Mouse (Mus musculus) spleen, adult 2 months (tissue): ENCODE measurements around the gene Lrrn4cl.
"Not testable (repeated sequence)": the region's sequence is repeated elsewhere in the genome, so short reads cannot be mapped to it uniquely, and the experiment has no call there.

Experiments
- CTCF ChIP-seq: fragments of 200-500 bp; IDR thresholded peaks from 2 replicates; pipeline ENCODE4 v1.5.1; 2011; ENCODE audit warnings: mild to moderate bottlenecking, inconsistent platforms; ENCODE audit not compliant: insufficient read depth, insufficient read length, insufficient replicate concordance; ENCODE audit errors: extremely low read depth
- POLR2A ChIP-seq: fragments of 200-500 bp; IDR thresholded peaks from 2 replicates; pipeline ENCODE4 v1.6.1; 2011; ENCODE audit warnings: low read depth, low read length, inconsistent platforms

DNA sequence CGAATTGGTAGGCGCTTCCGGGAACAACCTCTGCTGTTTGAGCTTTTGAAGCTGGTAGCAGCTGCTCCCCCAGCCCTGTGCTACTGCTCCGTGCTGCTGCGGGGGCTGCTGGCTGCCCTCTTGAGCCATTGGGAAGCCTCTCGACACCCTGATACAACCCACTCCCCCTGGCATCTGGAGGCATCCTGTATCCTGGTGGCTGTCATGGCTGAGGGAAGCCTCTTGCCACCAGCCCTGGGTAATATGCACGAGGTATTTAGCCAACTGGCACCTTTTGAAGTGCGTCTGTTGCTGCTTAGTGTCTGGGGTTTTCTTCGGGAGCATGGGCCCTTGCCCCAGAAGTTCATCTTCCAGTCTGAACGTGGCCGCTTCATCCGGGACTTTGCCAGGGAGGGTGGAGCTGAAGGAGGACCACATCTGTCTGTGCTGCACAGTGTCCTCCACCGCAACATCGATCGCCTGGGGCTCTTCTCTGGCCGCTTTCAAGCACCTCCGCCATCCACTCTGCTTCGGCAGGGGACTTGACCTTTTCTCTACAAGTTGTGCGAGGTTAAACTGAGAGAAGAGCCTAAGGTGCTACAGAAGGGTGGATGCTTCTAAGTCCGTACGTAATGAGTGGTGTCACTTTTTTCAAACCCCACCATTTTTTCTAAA, 46.8 kb downstream of the Lrrn4cl start:
- not testable (repeated sequence) for TF ChIP-seq CTCF, POLR2A
